Mouse (Mus musculus) splenic B cell, adult 2 months (primary cell): Measurements from ENCODE around the gene Pnpla2.

ENCODE experiments used
- DNase-seq: peaks from one replicate; pipeline ENCODE4 v3.0.0-alpha.2; 2011; ENCODE audit warnings: low read depth, low spot score
- H3K27me3 ChIP-seq: 2 replicates; pipeline ENCODE4 v1.6.1; 2012; ENCODE audit warnings: mild to moderate bottlenecking, low read length, moderate library complexity, mixed read lengths; ENCODE audit not compliant: control insufficient read depth, poor library complexity, insufficient read depth, severe bottlenecking
- H3K36me3 ChIP-seq: 2 replicates; pipeline ENCODE4 v1.6.1; 2012; ENCODE audit warnings: mild to moderate bottlenecking, low read length, moderate library complexity, mixed read lengths; ENCODE audit not compliant: control insufficient read depth, poor library complexity, insufficient read depth, severe bottlenecking

Gene Pnpla2

GRCm38 (mm10) chr7:141487141-141487540 lies 32.1 kb downstream of the Pnpla2 start:
- H3K27me3 ChIP-seq = no peaks in the 10 kb centered on the region
- no peaks in the 10 kb centered on the region for H3K36me3 ChIP-seq
- DNase-seq = no peak

- H3K27me3 ChIP-seq = no peaks in the 10 kb centered on the region
- H3K36me3 ChIP-seq = no peaks in the 10 kb centered on the region
- DNase-seq = peak; percentile 36
Measured at GRCm38 (mm10) chr7:141491151-141491550, 36.2 kb downstream of the Pnpla2 start.

- DNase-seq = no peak
- no peaks in the 10 kb centered on the region for H3K36me3 ChIP-seq
- H3K27me3 ChIP-seq = no peaks in the 10 kb centered on the region
Measured at GRCm38 (mm10) chr7:141492738-141493137, 37.7 kb downstream of the Pnpla2 start.

GRCm38 (mm10) chr7:141493729-141494128 lies 38.7 kb downstream of the Pnpla2 start:
- H3K36me3 ChIP-seq = no peaks in the 10 kb centered on the region
- H3K27me3 ChIP-seq = no peaks in the 10 kb centered on the region
- DNase-seq = no peak

- no peaks in the 10 kb centered on the region for H3K27me3 ChIP-seq
- H3K36me3 ChIP-seq = no peaks in the 10 kb centered on the region
- DNase-seq = no peak
Measured at GRCm38 (mm10) chr7:141495379-141495778, 40.4 kb downstream of the Pnpla2 start.

GRCm38 (mm10) chr7:141495940-141496339 lies 40.9 kb downstream of the Pnpla2 start:
- no peaks in the 10 kb centered on the region for H3K27me3 ChIP-seq
- DNase-seq = no peak
- no peaks in the 10 kb centered on the region for H3K36me3 ChIP-seq

GRCm38 (mm10) chr7:141497600-141497999 lies 42.6 kb downstream of the Pnpla2 start:
- no peaks in the 10 kb centered on the region for H3K36me3 ChIP-seq

GRCm38 (mm10) chr7:141501820-141502555 lies 47.0 kb downstream of the Pnpla2 start:
- Histone ChIP-seq H3K27me3 (no peaks in the 10 kb centered on the region), H3K36me3 (no peaks in the 10 kb centered on the region)
- DNase-seq = no peak

More at GRCm38 (mm10) chr7:141497600-141497999, 42.6 kb downstream of the Pnpla2 start:
- no peak for DNase-seq
- no peaks in the 10 kb centered on the region for H3K27me3 ChIP-seq

- Histone ChIP-seq H3K36me3 (no peaks in the 10 kb centered on the region), H3K27me3 (no peaks in the 10 kb centered on the region)
- DNase-seq = no peak
Measured at GRCm38 (mm10) chr7:141502556-141502905, 47.5 kb downstream of the Pnpla2 start.

GRCm38 (mm10) chr7:141506278-141506677 lies 51.3 kb downstream of the Pnpla2 start:
- no peak for DNase-seq
- H3K36me3 ChIP-seq = no peaks in the 10 kb centered on the region
- H3K27me3 ChIP-seq = no peaks in the 10 kb centered on the region

GRCm38 (mm10) chr7:141508160-141508559 lies 53.2 kb downstream of the Pnpla2 start:
- H3K36me3 ChIP-seq = no peaks in the 10 kb centered on the region
- no peak for DNase-seq
- H3K27me3 ChIP-seq = no peaks in the 10 kb centered on the region

GRCm38 (mm10) chr7:141510196-141510595 lies 55.2 kb downstream of the Pnpla2 start:
- H3K27me3 ChIP-seq = no peaks in the 10 kb centered on the region
- H3K36me3 ChIP-seq = no peaks in the 10 kb centered on the region
- DNase-seq = no peak
